Mouse (Mus musculus) kidney, adult 18-20 months (tissue): ENCODE data around the gene Klf7.
A peak's percentile ranks its signal among the peaks of the same experiment; 100 is the strongest.
"Not testable (repeated sequence)": the region's sequence is repeated elsewhere in the genome, so short reads cannot be mapped to it uniquely, and the experiment has no call there.

ENCODE experiments used
- DNase-seq: peaks from one replicate; pipeline ENCODE4 v3.0.0; 2021

Gene Klf7

GRCm38 (mm10) chr1:64121559-64122465, at the start of gene Klf7:
Klf7 (minus strand) TSS chr1:64122282.
- peak; percentile 95 for DNase-seq

- DNase-seq: no peak
Observed at GRCm38 (mm10) chr1:64164526-64165062, 42.5 kb upstream of the Klf7 start.

GRCm38 (mm10) chr1:64158766-64159165, 36.7 kb upstream of the Klf7 start:
- no peak for DNase-seq

- DNase-seq: no peak
Observed at GRCm38 (mm10) chr1:64149185-64149584, 27.1 kb upstream of the Klf7 start.

- DNase-seq: no peak
Observed at GRCm38 (mm10) chr1:64142691-64143445, 20.8 kb upstream of the Klf7 start.

- DNase-seq: no peak
Observed at GRCm38 (mm10) chr1:64134439-64134838, 12.4 kb upstream of the Klf7 start.

- DNase-seq: no peak
Observed at GRCm38 (mm10) chr1:64126822-64127221, 4.7 kb upstream of the Klf7 start.

- no peak for DNase-seq
Observed at GRCm38 (mm10) chr1:64122466-64122830, 366 bp upstream of the Klf7 start.

GRCm38 (mm10) chr1:64120811-64121515, 1.1 kb downstream of the Klf7 start:
- peak; percentile 57 for DNase-seq

GRCm38 (mm10) chr1:64120421-64120810, 1.7 kb downstream of the Klf7 start:
- DNase-seq: peak; percentile 38

GRCm38 (mm10) chr1:64119851-64120250, 2.2 kb downstream of the Klf7 start:
- peak; percentile 47 for DNase-seq

GRCm38 (mm10) chr1:64119358-64119794, 2.7 kb downstream of the Klf7 start:
- peak; percentile 51 for DNase-seq

- peak; percentile 36 for DNase-seq
Observed at GRCm38 (mm10) chr1:64118285-64119170, 3.6 kb downstream of the Klf7 start.

- no peak for DNase-seq
Observed at GRCm38 (mm10) chr1:64117478-64118284, 4.4 kb downstream of the Klf7 start.

- DNase-seq: no peak
Observed at GRCm38 (mm10) chr1:64116746-64117455, 5.2 kb downstream of the Klf7 start.

- DNase-seq: no peak
Observed at GRCm38 (mm10) chr1:64114579-64114978, 7.5 kb downstream of the Klf7 start.

GRCm38 (mm10) chr1:64108653-64109052, 13.4 kb downstream of the Klf7 start:
- not testable (repeated sequence) for DNase-seq

GRCm38 (mm10) chr1:64107526-64107925, 14.6 kb downstream of the Klf7 start:
- no peak for DNase-seq

- DNase-seq: no peak
Observed at GRCm38 (mm10) chr1:64106127-64106526, 16.0 kb downstream of the Klf7 start.

GRCm38 (mm10) chr1:64105181-64105646, 16.9 kb downstream of the Klf7 start:
- no peak for DNase-seq
